Mouse (Mus musculus): Measurements from ENCODE around the gene Csrp3. TPM values are rescaled to one million over a fixed set of nuclear protein-coding genes. Genes with fewer than 3 reads are reported as not detected.

The Csrp3 gene
- polyA plus RNA-seq, 1 experiment = 0.33 TPM

GRCm38 (mm10) chr7:48823621-48824020 is 24.2 kb downstream of the Csrp3 start:
- H3ac ChIP-seq (ENCODE audit: control insufficient read depth, insufficient read length, low read depth) = no peak overlapping the region
- no peak overlapping the region for H3K4me3 ChIP-seq (ENCODE audit: insufficient read depth, poor library complexity, severe bottlenecking)
- H3K79me2 ChIP-seq (ENCODE audit: control insufficient read depth, insufficient read depth) = no peaks in the 10 kb centered on the region
- H3K79me3 ChIP-seq (ENCODE audit: low read depth) = no peaks in the 10 kb centered on the region
- H3K36me3 ChIP-seq (ENCODE audit: control insufficient read depth, insufficient read depth) = peaks cover 70% of the 10 kb centered on the region
- no peaks in the 10 kb centered on the region for H3K27me3 ChIP-seq (ENCODE audit: control insufficient read depth, insufficient read depth, insufficient read length)
- TF ChIP-seq CTCF (IDR thresholded peaks at IDR 0.05; ENCODE audit: control insufficient read depth, insufficient read depth, insufficient read length) (no peak), MYOG (IDR thresholded peaks at IDR 0.05; ENCODE audit: control insufficient read depth, extremely low read depth, insufficient read length) (no peak), CEBPB (IDR thresholded peaks at IDR 0.05; ENCODE audit: low read depth) (no peak), FOSL1 (IDR thresholded peaks at IDR 0.05; ENCODE audit: insufficient read depth, low read length, poor library complexity, severe bottlenecking) (no peak), USF1 (IDR thresholded peaks at IDR 0.05; ENCODE audit: low read depth) (no peak), MYOD1 (IDR thresholded peaks at IDR 0.05; ENCODE audit: control insufficient read depth, insufficient read length, low read depth) (no peak)

- H3K4me3 ChIP-seq (ENCODE audit: insufficient read depth, poor library complexity, severe bottlenecking) = no peak overlapping the region
- peaks cover 79% of the 10 kb centered on the region for H3K36me3 ChIP-seq (ENCODE audit: control insufficient read depth, insufficient read depth)
- H3K79me2 ChIP-seq (ENCODE audit: control insufficient read depth, insufficient read depth) = no peaks in the 10 kb centered on the region
- TF ChIP-seq MYOD1 (IDR thresholded peaks at IDR 0.05; ENCODE audit: control insufficient read depth, insufficient read length, low read depth) (no peak), FOSL1 (IDR thresholded peaks at IDR 0.05; ENCODE audit: insufficient read depth, low read length, poor library complexity, severe bottlenecking) (no peak), MYOG (IDR thresholded peaks at IDR 0.05; ENCODE audit: control insufficient read depth, extremely low read depth, insufficient read length) (no peak), USF1 (IDR thresholded peaks at IDR 0.05; ENCODE audit: low read depth) (no peak), MAX (IDR thresholded peaks at IDR 0.05) (no peak), CTCF (IDR thresholded peaks at IDR 0.05; ENCODE audit: control insufficient read depth, insufficient read depth, insufficient read length) (no peak), CEBPB (IDR thresholded peaks at IDR 0.05; ENCODE audit: low read depth) (no peak)
- no peak overlapping the region for H3ac ChIP-seq (ENCODE audit: control insufficient read depth, insufficient read length, low read depth)
- H3K27me3 ChIP-seq (ENCODE audit: control insufficient read depth, insufficient read depth, insufficient read length) = no peaks in the 10 kb centered on the region
- no peaks in the 10 kb centered on the region for H3K79me3 ChIP-seq (ENCODE audit: low read depth)
Measured at GRCm38 (mm10) chr7:48821654-48822053, 26.2 kb downstream of the Csrp3 start.

- no peak for TF ChIP-seq MYOG (IDR thresholded peaks at IDR 0.05; ENCODE audit: control insufficient read depth, extremely low read depth, insufficient read length)
- TF ChIP-seq CTCF (IDR thresholded peaks at IDR 0.05; ENCODE audit: control insufficient read depth, insufficient read depth, insufficient read length) = no peak
- no peak for TF ChIP-seq FOSL1 (IDR thresholded peaks at IDR 0.05; ENCODE audit: insufficient read depth, low read length, poor library complexity, severe bottlenecking)
- TF ChIP-seq MAX (IDR thresholded peaks at IDR 0.05) = no peak
- TF ChIP-seq MYOD1 (IDR thresholded peaks at IDR 0.05; ENCODE audit: control insufficient read depth, insufficient read length, low read depth) = no peak
- no peak for TF ChIP-seq CEBPB (IDR thresholded peaks at IDR 0.05; ENCODE audit: low read depth)
- no peak for TF ChIP-seq USF1 (IDR thresholded peaks at IDR 0.05; ENCODE audit: low read depth)
- Histone ChIP-seq H3K79me3 (ENCODE audit: low read depth) (no peaks in the 10 kb centered on the region), H3K27me3 (ENCODE audit: control insufficient read depth, insufficient read depth, insufficient read length) (no peaks in the 10 kb centered on the region), H3K79me2 (ENCODE audit: control insufficient read depth, insufficient read depth) (no peaks in the 10 kb centered on the region), H3ac (ENCODE audit: control insufficient read depth, insufficient read length, low read depth) (no peak overlapping the region), H3K4me3 (ENCODE audit: insufficient read depth, poor library complexity, severe bottlenecking) (no peak overlapping the region), H3K36me3 (ENCODE audit: control insufficient read depth, insufficient read depth) (peaks cover 51% of the 10 kb centered on the region)
Measured at GRCm38 (mm10) chr7:48813594-48813993, 34.2 kb downstream of the Csrp3 start.

GRCm38 (mm10) chr7:48812358-48812757 is 35.5 kb downstream of the Csrp3 start:
- Histone ChIP-seq H3K4me3 (ENCODE audit: insufficient read depth, poor library complexity, severe bottlenecking) (no peak overlapping the region), H3K79me2 (ENCODE audit: control insufficient read depth, insufficient read depth) (no peaks in the 10 kb centered on the region), H3K36me3 (ENCODE audit: control insufficient read depth, insufficient read depth) (peaks cover 44% of the 10 kb centered on the region), H3ac (ENCODE audit: control insufficient read depth, insufficient read length, low read depth) (no peak overlapping the region), H3K27me3 (ENCODE audit: control insufficient read depth, insufficient read depth, insufficient read length) (no peaks in the 10 kb centered on the region), H3K79me3 (ENCODE audit: low read depth) (no peaks in the 10 kb centered on the region)
- no peak for TF ChIP-seq USF1 (IDR thresholded peaks at IDR 0.05; ENCODE audit: low read depth)
- no peak for TF ChIP-seq MYOD1 (IDR thresholded peaks at IDR 0.05; ENCODE audit: control insufficient read depth, insufficient read length, low read depth)
- peak; percentile 6 for TF ChIP-seq CTCF (IDR thresholded peaks at IDR 0.05; ENCODE audit: control insufficient read depth, insufficient read depth, insufficient read length)

- Histone ChIP-seq H3K36me3 (ENCODE audit: control insufficient read depth, insufficient read depth) (peaks cover 49% of the 10 kb centered on the region), H3K79me2 (ENCODE audit: control insufficient read depth, insufficient read depth) (no peaks in the 10 kb centered on the region), H3ac (ENCODE audit: control insufficient read depth, insufficient read length, low read depth) (no peak overlapping the region), H3K79me3 (ENCODE audit: low read depth) (no peaks in the 10 kb centered on the region), H3K4me3 (ENCODE audit: insufficient read depth, poor library complexity, severe bottlenecking) (no peak overlapping the region), H3K27me3 (ENCODE audit: control insufficient read depth, insufficient read depth, insufficient read length) (no peaks in the 10 kb centered on the region)
- peak; percentile 33 for TF ChIP-seq CEBPB (IDR thresholded peaks at IDR 0.05; ENCODE audit: low read depth)
- no peak for TF ChIP-seq CTCF (IDR thresholded peaks at IDR 0.05; ENCODE audit: control insufficient read depth, insufficient read depth, insufficient read length)
Measured at GRCm38 (mm10) chr7:48810652-48811051, 37.2 kb downstream of the Csrp3 start.

- H3K79me3 ChIP-seq (ENCODE audit: low read depth) = no peaks in the 10 kb centered on the region
- no peak overlapping the region for H3K4me3 ChIP-seq (ENCODE audit: insufficient read depth, poor library complexity, severe bottlenecking)
- peaks cover 73% of the 10 kb centered on the region for H3K36me3 ChIP-seq (ENCODE audit: control insufficient read depth, insufficient read depth)
- no peaks in the 10 kb centered on the region for H3K79me2 ChIP-seq (ENCODE audit: control insufficient read depth, insufficient read depth)
- no peak overlapping the region for H3ac ChIP-seq (ENCODE audit: control insufficient read depth, insufficient read length, low read depth)
- TF ChIP-seq CTCF (IDR thresholded peaks at IDR 0.05; ENCODE audit: control insufficient read depth, insufficient read depth, insufficient read length) (no peak), MYOG (IDR thresholded peaks at IDR 0.05; ENCODE audit: control insufficient read depth, extremely low read depth, insufficient read length) (no peak), MYOD1 (IDR thresholded peaks at IDR 0.05; ENCODE audit: control insufficient read depth, insufficient read length, low read depth) (no peak), USF1 (IDR thresholded peaks at IDR 0.05; ENCODE audit: low read depth) (no peak), CEBPB (IDR thresholded peaks at IDR 0.05; ENCODE audit: low read depth) (no peak), FOSL1 (IDR thresholded peaks at IDR 0.05; ENCODE audit: insufficient read depth, low read length, poor library complexity, severe bottlenecking) (no peak), MAX (IDR thresholded peaks at IDR 0.05) (no peak)
- no peaks in the 10 kb centered on the region for H3K27me3 ChIP-seq (ENCODE audit: control insufficient read depth, insufficient read depth, insufficient read length)
Measured at GRCm38 (mm10) chr7:48806587-48806986, 41.2 kb downstream of the Csrp3 start.

All from C2C12 (cell line).